Mouse (Mus musculus) naive thymus-derived CD4-positive, alpha-beta T cell, adult 5 months (primary cell): Measurements from ENCODE around the gene Mt3. TPM values are rescaled to one million over a fixed set of nuclear protein-coding genes. Genes with fewer than 3 reads are reported as not detected.

Experiments
- polyA plus RNA-seq: library from polyadenylated mRNA; unstranded; fragments of 100-300 nt; shearing (Covaris generic); gene quantifications from one replicate; pipeline ENCODE4 v1.2.1, GENCODE M21; 2017

Gene Mt3
- not detected for polyA plus RNA-seq

DNA sequence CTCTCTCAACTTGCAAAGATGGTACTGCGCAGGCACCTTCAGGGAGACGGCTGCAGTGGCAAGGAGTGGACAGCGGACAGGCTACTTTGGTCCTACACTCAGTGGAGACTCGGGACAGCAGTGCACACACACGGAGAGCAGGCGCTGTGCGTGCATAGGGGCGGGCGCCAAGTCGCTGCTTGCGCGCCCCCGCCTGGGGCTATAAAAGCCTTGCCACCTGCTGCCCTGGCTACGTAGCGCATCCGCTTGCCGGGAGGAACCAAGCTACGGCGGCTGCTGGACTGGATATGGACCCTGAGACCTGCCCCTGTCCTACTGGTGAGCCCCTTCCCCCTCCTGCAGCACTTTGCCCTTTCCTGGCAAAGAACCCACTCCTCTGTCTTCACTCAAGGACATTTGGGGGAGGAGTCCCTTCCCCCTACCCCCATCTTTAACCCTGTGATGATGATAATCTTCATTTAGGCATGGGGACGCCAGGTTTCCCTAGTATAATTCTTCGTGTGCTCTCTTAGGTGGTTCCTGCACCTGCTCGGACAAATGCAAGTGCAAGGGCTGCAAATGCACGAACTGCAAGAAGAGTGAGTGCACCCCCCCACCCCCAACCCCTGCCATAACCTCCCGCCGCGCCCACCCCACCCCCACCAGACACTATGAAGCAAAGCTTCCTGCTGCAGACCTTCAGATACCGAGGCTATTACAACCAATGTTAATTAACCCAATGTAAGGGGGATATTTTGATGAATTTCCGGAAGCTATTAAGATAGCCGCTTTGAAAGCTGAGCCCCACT lies at the start of gene Mt3:
TSS of gene Mt3 (plus strand) at position 95 of the 788 bp plus-strand sequence.

DNA sequence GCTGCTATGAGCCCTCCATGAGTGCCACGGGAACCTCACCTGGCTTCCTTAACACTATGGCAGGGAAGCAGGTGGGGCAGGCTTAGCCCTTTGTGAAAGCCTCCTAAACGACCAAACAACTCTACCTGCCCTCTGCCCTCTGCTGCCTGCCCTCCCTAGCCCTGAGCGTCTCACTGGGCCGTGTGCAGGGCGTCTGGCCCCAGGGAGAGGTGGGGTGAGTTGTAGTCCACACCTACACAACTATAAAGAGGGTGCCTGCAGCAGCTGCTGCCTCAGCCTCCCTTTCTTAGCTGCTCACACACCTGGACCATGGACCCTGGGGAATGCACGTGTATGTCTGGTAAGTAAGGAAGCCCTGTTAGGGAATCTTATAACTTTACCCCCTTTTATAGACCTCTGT lies 15.5 kb upstream of the Mt3 start, which contains the start of gene Mt4:
TSS of gene Mt4 (plus strand) at position 265 of the 400 bp plus-strand sequence.

DNA sequence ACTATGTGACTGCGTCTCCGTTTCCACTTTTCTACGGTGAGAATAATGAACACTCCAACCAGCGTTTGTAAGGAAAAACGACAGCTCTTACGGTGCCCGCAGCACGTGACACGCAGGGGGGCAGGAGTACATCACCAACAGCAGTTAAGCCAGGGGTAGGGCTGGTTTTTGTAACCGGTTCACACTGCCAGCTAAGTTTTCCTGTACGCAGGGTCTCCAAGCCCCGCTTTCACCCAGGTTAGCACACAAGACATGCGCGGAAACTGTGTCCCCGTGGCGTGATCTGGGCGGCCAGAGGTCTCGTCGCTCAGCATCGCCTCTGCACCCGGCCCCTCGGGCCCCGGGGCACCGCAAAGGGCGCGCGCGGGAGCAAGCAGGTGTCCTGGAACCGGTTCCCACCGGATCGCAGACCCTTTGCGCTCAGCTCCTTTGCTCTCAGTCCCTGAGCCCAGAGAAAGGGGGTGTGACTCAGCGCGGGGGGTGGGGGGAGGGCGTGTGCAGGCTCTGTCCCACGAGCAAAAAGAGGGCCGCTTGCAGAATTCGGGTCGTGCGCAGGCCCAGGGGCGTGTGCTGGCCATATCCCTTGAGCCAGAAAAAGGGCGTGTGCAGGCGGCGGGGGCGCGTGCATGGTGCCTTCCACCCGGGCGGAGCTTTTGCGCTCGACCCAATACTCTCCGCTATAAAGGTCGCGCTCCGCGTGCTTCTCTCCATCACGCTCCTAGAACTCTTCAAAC lies 19.8 kb downstream of the Mt3 start, which contains the start of gene Mt2:
TSS of gene Mt2 (plus strand) at position 590 of the 734 bp plus-strand sequence.

DNA sequence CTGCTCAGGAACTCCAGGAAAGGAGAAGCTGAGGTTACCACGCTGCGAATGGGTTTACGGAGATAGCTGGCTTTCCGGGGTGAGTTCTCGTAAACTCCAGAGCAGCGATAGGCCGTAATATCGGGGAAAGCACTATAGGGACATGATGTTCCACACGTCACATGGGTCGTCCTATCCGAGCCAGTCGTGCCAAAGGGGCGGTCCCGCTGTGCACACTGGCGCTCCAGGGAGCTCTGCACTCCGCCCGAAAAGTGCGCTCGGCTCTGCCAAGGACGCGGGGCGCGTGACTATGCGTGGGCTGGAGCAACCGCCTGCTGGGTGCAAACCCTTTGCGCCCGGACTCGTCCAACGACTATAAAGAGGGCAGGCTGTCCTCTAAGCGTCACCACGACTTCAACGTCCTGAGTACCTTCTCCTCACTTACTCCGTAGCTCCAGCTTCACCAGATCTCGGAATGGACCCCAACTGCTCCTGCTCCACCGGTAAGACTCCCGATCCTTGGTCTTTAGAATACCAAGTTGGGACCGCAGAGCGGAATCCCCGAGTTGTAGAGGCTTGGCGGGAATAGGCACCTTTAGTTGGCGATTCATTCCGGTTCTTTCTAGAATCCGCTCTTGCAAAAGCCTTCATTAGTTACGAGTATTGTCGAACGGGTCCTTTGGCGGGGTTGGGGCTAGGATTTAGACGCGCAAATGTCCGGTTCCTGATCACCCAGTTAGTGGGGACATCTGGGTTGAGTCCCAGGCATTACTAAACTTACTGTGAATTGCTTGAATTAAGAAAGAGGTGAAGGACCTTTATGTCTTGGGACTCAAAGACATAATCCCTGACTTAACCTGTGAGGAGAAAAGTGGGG lies 26.7 kb downstream of the Mt3 start, which contains the start of gene Mt1:
TSS of gene Mt1 (plus strand) at position 226 of the 856 bp plus-strand sequence.

Other genes with a start within 250 kb of the Mt3 start
- gene Amfr, start 139.8 kb upstream of the Mt3 start, polyA plus RNA-seq = 128 TPM
- 128 TPM for gene Nudt21, start 115.6 kb upstream of the Mt3 start, polyA plus RNA-seq
- gene Ogfod1, start 115.4 kb upstream of the Mt3 start, polyA plus RNA-seq = 13.6 TPM
- gene Bbs2, start 53.7 kb upstream of the Mt3 start, polyA plus RNA-seq = 9.8 TPM
- gene Mt4, start 15.4 kb upstream of the Mt3 start, polyA plus RNA-seq = not detected
- not detected for gene Mt2, start 20.1 kb downstream of the Mt3 start, polyA plus RNA-seq
- 2.2 TPM for gene Mt1, start 26.5 kb downstream of the Mt3 start, polyA plus RNA-seq
- 37.8 TPM for gene Nup93, start 62.0 kb downstream of the Mt3 start, polyA plus RNA-seq
- gene Slc12a3, start 176.6 kb downstream of the Mt3 start, polyA plus RNA-seq = 0.11 TPM
- 106 TPM for gene Herpud1, start 233.8 kb downstream of the Mt3 start, polyA plus RNA-seq